Mouse (Mus musculus) adrenal gland, postnatal 25 days (tissue): ENCODE measurements around the gene Hoxc13. TPM values are rescaled to one million over a fixed set of nuclear protein-coding genes. Genes with fewer than 3 reads are reported as not detected.

ENCODE experiments used
- DNase-seq: peaks from one replicate; pipeline ENCODE4 v3.0.0; 2021; ENCODE audit warnings: mixed read lengths
- microRNA-seq, 2 experiments: library from miRNA; unstranded; fragments of <30 nt; microRNA quantifications; one replicate each; pipeline ENCODE4 v1.2.0; 2021
- total RNA-seq: library from RNA; stranded (reverse); gene quantifications from 2 replicates; pipeline ENCODE4 v1.2.3, GENCODE M21; 2021

Hoxc13 gene
- total RNA-seq, 1 experiment from 2014 or later, result not detected

DNA sequence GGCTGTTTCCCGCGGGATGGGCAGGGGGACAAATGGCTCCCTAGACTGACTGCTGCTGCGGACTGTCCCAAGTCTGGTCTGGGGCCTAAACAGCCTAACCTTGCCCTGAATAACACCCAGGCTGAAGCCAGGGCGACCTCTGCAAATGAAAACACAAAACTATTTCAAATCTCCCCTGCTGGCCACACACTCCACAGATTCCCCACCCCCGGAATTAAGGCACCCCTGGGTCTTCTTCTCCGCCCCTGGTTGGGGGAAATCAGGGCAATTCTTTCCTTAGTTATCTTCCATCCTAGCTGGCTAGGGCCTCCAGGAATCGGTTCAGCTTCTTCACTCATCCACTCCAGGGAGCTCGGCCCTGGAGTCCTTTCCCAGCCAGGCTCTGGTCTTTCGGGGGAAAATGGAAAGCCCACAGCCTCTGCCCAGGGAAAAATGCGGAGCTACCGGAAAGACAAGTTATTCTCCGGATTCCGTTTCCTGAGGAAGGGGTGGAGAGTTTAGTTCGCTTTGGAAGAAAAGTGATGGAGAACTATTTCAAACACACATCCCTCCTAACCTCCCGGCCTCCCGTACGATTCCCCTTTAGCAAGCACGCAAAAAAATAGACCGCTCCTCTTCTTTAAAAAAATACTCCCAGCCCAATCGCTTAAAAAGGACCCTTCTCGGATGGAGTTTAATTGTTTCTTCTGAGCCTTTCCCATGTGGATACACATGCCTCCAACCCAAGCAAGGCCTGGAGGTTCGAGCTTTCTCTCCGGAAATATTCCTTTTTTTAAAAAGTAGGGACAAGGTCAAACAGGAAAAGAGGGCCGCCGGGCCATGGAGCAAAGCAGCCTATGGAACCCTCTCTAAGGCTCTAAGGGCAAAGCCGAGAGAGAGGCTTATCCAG lies 44.3 kb downstream of the Hoxc13 start:
- DNase-seq, result no peak

DNA sequence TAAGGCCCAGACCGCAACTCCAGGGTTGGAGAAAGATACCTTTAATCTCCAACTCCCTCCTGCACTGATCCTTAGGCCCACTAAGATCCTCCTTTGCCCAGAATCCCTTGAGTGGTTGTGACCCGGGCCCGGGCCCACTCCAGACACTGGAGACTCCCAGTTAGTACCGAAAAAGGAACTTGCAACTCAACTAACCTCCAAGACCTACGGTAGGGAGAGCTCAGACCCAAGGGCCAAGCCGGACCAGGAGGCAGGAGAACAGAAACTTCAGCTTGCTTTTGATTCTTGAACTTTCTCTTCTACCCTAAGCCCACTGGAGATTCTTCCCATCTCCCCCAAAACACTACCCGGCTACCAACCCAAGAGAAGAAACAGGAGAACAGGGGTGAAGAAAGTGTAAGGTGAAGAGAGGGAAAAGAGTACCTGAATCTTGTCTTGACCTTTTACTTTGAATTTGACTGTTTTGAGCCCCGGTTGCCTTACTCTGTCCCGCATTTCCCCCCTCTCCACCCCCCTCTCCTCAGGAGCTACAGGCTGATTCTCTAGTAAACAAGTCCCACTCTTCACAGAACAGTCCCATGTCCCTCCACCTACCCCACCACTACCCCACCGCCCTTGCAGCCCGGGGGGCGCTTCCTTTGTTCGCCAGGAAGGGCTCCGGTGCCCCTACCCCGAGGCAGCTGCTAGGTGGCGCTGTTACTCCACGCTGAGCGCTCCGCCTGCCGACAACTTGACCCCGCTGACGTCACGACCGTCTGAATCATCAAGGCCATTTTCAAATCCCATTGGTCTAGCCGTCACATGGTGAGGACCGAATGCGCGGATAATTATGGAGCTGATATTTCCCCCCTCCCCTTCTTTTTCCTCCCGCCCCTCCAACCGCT lies 45.2 kb downstream of the Hoxc13 start:
- DNase-seq, result peak; percentile 89

DNA sequence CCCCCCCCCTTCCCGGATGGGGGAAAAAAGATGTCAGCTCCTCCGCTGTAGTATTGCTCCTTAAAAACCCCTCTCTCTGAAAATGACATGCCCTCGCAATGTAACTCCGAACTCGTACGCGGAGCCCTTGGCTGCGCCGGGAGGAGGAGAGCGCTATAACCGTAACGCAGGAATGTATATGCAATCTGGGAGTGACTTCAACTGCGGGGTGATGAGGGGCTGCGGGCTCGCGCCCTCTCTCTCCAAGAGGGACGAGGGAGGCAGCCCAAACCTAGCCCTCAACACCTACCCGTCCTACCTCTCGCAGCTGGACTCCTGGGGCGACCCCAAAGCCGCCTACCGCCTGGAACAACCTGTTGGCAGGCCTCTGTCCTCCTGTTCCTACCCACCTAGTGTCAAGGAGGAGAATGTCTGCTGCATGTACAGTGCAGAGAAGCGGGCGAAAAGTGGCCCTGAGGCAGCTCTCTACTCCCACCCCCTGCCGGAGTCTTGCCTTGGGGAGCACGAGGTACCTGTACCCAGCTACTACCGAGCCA lies 45.9 kb downstream of the Hoxc13 start, which contains the start of gene Hoxc10:
TSS of gene Hoxc10 (plus strand) at position 21 of the 536 bp plus-strand sequence.
- no peak for DNase-seq

DNA sequence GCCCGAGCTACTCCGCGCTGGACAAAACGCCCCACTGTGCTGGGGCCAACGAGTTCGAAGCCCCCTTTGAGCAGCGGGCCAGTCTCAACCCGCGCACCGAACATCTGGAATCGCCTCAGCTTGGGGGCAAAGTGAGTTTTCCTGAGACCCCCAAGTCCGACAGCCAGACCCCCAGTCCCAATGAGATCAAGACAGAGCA lies 46.3 kb downstream of the Hoxc13 start, which contains the start of gene Hoxc5:
TSS of gene Hoxc5 (plus strand) at position 132 of the 199 bp plus-strand sequence.
- no peak for DNase-seq

GRCm38 (mm10) chr15:102967511-102968397 lies 46.9 kb downstream of the Hoxc13 start:
- DNase-seq, result no peak

DNA sequence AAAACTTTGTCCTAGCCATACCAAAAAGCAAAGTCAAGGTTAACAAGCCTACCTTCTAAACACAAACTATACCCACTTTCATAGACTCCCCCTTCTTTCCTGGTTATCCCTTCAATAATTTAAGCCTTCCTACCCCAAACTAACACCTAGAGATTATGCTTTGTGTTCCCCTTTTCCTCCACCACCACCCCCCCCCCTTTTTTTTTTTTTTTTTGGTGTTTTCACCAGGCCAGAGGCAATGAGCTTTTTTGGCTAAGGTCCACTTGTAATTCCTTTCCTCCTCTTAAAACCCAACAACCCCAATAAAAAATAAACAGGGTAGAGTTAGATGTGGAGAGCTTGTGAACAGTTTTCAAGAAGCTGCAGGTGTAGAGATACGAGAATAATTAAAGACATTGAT lies 48.4 kb downstream of the Hoxc13 start:
- no peak for DNase-seq

DNA sequence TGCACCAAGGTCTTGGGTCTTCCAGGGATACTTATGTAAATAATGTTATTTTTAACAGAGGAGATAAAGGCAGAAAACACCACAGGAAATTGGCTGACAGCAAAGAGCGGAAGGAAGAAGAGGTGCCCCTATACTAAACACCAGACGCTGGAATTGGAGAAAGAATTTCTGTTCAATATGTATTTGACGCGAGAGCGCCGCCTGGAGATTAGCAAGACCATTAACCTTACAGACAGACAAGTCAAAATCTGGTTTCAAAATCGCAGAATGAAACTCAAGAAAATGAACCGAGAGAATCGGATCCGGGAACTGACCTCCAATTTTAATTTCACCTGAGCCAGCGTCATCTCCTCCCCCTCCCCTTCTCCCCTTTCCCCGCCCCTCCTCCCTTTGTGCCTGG lies 49.8 kb downstream of the Hoxc13 start:
- DNase-seq, result no peak

GRCm38 (mm10) chr15:102972254-102972653 lies 51.4 kb downstream of the Hoxc13 start:
- no peak for DNase-seq

GRCm38 (mm10) chr15:102972753-102973152 lies 51.9 kb downstream of the Hoxc13 start:
- DNase-seq, result no peak

DNA sequence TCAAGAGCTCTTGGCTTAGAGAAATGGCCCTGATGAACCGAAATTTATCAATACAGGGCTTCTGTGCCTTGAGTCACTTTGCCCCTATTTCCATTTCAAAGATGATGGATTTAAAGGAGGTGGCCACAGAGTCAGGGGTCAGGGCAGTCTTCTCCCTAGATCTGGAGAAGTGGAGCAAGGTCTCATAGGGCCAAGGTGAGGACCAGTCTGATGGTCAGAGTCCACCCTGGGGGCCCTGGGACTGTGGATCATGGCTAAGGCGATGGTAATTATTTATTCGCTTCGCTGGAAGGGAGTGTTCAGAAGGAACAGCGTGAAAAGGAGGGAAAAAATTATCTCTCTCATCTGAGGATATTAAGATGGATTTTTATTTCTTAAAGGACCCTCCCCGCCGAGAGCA lies 54.1 kb downstream of the Hoxc13 start:
- DNase-seq, result no peak

- no peak for DNase-seq
Observed at GRCm38 (mm10) chr15:102975688-102976111, 54.8 kb downstream of the Hoxc13 start.

DNA sequence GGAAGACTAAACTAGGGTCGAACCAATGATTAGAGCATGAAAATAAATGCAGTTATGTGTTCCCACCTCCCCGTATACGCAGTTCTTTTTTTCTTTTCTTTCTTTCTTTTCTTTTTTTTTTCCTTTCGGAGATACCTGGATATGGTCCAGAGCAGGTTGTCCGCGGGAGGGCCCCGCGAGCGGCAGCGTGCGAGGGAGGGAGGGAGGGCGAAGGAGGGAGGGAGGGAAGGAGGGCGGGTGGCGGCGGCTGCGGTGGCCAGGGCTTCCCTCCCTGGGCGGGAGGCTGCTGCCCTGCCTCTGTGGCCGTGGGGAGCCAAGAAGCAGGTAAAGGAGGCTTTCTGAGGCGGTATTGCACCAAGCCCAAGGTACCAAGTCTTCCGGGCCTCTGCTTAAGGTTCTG lies 55.3 kb downstream of the Hoxc13 start, which contains the start of gene Hoxc9:
TSS of gene Hoxc9 (plus strand) at position 269 of the 400 bp plus-strand sequence.
- no peak for DNase-seq

GRCm38 (mm10) chr15:102976631-102977422 lies 55.9 kb downstream of the Hoxc13 start:
- no peak for DNase-seq

- no peak for DNase-seq
Observed at GRCm38 (mm10) chr15:102977423-102977974, 56.6 kb downstream of the Hoxc13 start.

Small RNA genes lying within 50 kb of the gene (microRNA-seq; reads per million reads assigned to microRNA genes)
- gene Mir196a-2, result 239 to 295 reads per million in 2 experiments

Other genes with a start within 250 kb of the Hoxc13 start
- gene Atp5g2, start 248.8 kb upstream of the Hoxc13 start, total RNA-seq, result 13.8 and 32.0 TPM in 2 replicates
- gene Calcoco1, start 198.9 kb upstream of the Hoxc13 start, total RNA-seq, result 105 and 147 TPM in 2 replicates
- not detected in 2 replicates for gene Hoxc12, start 15.7 kb downstream of the Hoxc13 start, total RNA-seq
- not detected in 2 replicates for gene Hoxc11, start 33.3 kb downstream of the Hoxc13 start, total RNA-seq
- 0.36 and 0.48 TPM in 2 replicates for gene Hoxc10, start 45.7 kb downstream of the Hoxc13 start, total RNA-seq
- gene Hoxc5, start 46.3 kb downstream of the Hoxc13 start, total RNA-seq, result 7.6 and 9.0 TPM in 2 replicates
- gene Hoxc9, start 55.3 kb downstream of the Hoxc13 start, total RNA-seq, result 0.85 and 1.5 TPM in 2 replicates
- 21.5 and 26.7 TPM in 2 replicates for gene Hoxc8, start 69.5 kb downstream of the Hoxc13 start, total RNA-seq
- gene Hoxc6, start 77.2 kb downstream of the Hoxc13 start, total RNA-seq, result 59.4 and 68.1 TPM in 2 replicates
- gene Hoxc4, start 97.8 kb downstream of the Hoxc13 start, total RNA-seq, result 7.3 and 8.4 TPM in 2 replicates
- 12.1 and 19.9 TPM in 2 replicates for gene Smug1, start 246.0 kb downstream of the Hoxc13 start, total RNA-seq